Mouse (Mus musculus) left cerebral cortex, adult 9 months (tissue): ENCODE measurements around the gene Sh3bp1.

Experiments used
- DNase-seq, 2 experiments: peaks; one replicate each; pipeline ENCODE4 v3.0.0; 2022; ENCODE audit warnings: low spot score in 2 of 2

Sh3bp1 gene

DNA sequence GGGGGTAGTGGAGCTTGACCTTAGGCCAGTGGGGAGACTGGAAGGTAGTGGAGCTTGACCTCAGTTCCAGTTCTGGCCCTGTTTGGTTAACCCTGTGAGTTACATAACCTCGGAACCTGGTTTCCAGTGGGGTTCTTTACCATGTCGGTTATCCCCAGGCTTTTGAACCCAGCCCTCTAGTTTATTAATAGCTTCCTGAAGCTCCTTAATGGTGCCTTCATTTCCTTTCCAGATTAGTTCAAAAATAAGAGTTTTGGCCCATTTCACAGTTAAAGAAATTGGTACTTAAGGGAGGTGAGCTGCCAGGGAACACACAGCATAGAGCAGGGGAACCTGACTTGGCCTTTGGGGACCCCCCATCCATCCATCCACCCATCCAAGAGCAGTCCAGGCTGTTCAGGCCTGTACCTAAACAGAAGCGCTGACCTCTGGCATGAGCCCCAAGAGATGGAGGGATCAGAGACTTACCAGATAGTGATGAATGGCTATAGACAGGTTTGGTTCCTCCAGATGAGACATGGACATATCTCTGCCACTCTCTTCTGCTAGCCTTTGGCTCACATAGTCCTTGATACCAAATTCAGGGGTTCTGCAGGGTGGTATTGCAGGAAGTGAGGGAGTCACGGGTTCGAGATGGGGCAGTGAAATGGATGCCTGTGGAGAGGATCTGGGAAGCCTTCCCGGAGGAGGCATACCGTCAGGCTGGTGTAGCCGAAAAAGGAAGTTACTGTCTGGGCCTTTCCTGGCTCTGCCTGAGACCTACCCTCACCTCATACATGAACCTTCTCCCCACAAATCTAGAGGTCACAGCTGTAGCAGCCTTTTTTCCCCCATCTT, 15.5 kb downstream of the Sh3bp1 start:
- no peak for DNase-seq

DNA sequence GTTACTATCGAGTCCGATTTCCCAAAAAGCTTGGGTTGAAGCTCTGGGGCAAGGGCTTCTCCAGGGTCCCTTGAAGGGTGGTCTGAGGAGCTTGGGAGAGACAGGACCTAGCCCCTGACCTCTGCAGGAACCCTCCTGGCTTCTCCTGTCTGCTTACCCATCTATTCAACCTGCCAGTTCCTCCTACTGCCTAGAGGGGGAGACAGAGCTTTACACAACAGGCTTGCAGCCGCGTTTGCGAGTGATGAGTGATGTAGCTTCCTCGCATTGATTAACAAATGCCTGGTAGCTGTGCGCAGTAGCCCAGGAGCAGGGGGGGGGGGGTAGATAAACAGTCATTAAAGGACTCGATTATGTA, 16.1 kb downstream of the Sh3bp1 start:
- peak in 1 of 2 experiments; percentile 85 for DNase-seq

- DNase-seq, result no peak
These were observed 16.7 kb downstream of the Sh3bp1 start for GRCm38 (mm10) chr15:78916052-78916826.

DNA sequence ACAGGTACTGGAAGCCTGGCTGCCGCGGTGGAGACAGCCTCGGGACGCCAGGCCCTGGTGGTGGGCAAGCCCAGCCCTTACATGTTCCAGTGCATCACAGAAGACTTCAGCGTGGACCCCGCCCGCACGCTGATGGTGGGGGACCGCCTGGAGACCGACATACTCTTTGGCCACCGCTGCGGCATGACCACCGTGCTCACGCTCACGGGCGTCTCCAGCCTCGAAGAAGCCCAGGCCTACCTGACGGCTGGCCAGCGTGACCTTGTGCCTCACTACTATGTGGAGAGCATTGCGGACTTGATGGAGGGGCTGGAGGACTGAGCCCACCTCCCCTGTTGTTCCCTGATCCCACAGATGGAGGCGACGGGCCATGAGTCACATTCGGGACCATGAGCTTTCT, 18.6 kb downstream of the Sh3bp1 start:
- no peak for DNase-seq

DNA sequence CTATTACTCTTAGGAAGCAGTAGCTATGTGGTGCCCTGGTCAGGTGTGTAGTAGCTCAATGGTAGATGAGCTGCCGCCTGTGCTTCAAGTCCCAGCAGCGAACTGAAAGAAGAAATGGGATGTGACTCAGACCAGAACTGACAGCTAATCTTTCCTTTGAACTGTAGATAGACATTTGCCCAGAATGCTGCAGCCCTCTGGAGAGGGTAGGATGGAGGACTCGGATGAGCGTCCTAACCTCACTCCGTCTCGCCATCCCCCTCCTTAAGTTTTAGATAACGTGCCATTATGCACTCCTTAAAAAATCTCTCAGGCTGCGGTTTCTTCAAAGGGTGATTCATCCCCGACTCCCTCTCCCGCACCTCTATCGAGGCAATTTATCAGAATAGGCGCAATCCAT, 20.3 kb downstream of the Sh3bp1 start:
- DNase-seq, result no peak

DNA sequence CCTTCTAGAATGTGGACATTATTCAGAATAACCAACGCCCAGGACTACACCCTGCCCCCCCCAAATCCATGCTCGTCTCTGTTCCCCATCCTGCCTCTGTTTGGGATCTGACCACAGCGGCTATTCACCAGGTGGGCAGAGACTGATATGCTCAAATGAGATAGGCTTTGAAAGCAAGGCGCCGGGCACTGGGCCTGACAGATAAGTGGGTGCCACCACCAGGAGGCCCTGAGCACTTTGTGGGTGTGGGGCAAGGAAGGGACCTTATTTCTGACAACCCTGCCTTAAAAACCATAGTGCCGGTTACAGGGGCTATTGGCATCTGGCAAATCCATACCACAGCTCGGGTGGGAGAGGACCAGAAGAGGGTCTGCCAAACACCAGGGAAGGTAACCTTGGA, 23.1 kb downstream of the Sh3bp1 start:
- DNase-seq, result no peak

DNA sequence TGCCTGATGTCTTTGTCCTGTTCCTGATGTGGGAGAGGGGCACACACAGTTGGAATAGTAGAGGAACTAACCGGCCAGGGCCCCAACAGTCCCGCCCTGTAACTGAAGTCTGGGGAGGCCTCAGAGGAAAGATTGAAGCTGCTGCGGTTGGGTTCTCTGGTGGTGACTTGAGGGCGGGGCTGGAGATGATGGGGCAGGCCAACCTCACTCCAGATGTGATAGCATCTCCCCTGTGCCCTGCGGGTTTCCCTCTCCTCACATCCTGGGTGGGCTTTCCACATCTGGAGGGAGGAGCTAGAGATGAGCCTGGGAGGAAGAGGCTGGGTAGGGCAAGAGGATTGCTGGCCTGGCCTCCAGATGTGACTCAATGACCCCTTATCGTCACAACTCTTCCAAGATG, 24.0 kb downstream of the Sh3bp1 start:
- DNase-seq, result no peak

GRCm38 (mm10) chr15:78925129-78925528, 25.6 kb downstream of the Sh3bp1 start:
- no peak for DNase-seq

DNA sequence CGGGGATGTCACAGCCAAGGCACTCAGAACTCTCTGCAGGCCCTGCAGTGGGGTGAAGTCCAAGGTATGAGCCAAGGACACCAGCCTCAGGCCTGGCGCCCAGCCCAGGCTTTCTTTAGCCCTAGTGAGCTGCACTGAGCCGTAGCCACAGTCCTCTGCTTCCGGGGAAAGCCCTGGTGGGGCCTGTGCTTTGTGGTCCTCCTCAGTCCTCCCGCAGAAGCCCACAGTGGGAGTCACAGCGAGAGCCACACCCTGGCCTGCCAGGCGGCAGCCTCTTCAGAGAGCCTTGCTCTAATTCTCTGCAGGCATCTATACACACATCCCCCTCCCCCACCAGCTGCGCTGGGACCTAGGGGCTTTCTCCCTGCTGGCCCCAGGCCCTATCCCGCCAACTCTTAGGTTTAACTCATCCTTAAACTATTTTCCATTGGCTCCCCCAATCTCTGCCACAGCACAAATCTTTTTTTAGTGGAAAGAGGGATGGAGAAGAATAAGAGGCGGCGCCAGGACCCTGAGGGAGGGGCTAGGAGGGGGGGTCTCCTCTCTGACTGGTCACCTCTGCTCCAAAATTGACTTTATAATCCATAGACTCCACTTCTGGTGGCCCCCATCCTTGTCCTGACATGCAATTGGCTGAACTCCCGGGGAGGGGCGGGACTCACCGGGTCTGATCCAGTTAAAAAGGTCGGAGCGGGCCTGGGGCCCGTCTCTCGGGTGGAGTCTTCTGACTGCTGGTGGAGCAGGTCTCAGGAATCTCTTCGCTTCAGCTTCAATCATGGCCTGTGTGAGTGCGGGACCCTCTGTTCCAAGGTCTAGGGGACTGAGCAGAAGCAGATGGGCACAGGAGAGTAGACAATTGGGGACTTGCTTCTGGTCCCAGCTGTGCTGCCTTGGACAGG, 26.7 kb downstream of the Sh3bp1 start, which contains the start of gene Lgals1:
TSS of gene Lgals1 (plus strand) at position 705 of the 899 bp plus-strand sequence.
- peak in 1 of 2 experiments; percentile 45 for DNase-seq

DNA sequence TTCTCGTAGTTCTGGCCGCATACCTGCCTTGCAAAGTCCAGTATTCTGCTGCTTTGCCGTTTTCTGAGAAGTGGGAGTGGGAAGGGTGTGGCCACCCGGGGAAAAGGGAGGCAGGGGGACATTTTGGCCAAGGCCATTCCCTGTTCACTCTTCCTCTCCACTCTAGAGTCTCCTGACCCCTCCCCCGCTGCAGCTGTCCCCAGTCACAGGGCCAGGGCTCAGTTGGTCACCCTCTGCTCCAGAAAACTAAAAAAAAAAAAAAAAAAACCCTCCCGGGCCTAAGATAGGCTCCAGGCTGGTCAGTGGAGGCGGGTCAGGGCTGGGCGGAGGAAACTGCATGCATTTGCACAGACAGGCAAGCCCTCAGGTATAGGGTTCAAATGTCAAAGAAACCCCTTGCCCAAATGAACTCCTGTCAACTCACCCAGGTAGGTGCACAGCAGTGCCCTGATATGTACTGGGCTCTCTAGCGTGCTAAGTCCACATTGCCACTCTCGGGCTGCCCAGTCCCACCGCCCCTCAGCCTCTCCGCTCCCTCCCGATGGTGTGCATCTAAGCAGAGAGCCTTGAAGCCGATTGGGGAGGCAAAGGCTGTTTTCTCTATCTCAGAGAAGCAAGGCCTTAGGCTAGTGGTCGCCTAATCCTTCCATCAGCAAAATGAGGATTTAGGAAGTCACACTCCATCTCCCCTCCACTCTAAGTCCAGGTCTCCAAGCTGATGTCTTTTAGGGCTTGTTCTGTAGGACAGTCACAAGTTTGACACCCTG, 27.6 kb downstream of the Sh3bp1 start:
- no peak for DNase-seq

- DNase-seq, result peak in 1 of 2 experiments; percentile 53
These were observed 28.4 kb downstream of the Sh3bp1 start for GRCm38 (mm10) chr15:78927788-78928457.

- no peak for DNase-seq
These were observed 29.0 kb downstream of the Sh3bp1 start for GRCm38 (mm10) chr15:78928539-78928938.

- no peak for DNase-seq
These were observed 30.7 kb downstream of the Sh3bp1 start for GRCm38 (mm10) chr15:78930192-78930706.

DNA sequence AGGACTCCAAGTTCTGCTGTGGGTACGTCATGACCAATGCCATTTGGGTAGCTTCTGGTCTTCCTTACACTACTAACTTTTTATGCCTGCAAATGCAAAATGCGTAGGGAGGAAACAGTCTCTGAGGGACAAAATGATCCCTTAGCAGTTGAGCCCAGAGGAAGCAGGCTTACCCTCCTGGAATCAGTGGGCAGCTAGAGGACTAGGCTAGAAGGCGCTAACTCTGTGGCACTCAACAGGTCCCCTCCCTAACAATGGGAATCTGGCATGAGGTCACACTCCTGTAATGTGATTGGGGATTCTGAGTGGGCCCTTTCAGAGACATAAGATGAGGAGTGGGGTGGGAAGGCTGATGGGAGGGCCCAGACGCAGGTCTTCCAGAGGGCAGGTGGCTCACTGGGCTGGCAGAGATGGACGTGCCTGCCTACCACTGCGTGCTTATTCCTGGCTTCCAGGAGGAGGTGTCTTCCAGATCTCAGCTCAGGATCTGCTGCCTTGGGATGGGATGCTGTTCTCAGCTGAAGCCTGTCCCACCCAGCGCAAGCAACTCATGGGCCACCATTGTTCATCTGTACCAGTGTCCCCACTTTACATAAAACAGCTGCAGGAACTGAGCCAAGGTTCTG, 31.3 kb downstream of the Sh3bp1 start:
- no peak for DNase-seq

GRCm38 (mm10) chr15:78931577-78931976, 32.0 kb downstream of the Sh3bp1 start:
- no peak for DNase-seq

GRCm38 (mm10) chr15:78934784-78935320, 35.3 kb downstream of the Sh3bp1 start, which contains the start of gene Nol12:
Gene Nol12, plus strand, starts transcription at chr15:78934933.
- DNase-seq, result peak in 1 of 2 experiments; percentile 92

- no peak for DNase-seq
These were observed 36.8 kb downstream of the Sh3bp1 start for GRCm38 (mm10) chr15:78936403-78936802.

DNA sequence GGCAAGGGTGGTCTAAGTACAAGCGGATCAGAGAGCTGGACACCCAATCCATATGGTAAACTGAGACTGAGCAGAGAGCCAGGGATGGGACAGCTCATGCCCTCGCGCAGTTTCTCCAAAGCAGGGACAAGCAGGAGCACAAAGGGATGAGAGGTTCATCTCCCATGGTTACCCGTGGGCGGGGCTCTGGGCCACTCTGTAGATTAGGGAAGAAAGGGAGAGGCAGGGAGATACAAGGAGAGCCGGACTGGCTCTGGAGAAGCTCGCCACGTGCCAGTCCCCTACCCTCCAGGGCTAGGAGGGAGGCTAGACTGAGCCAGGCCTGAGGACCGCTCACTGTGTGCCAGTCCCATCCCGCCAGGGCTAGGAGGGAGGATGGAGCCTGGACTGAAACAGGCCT, 37.7 kb downstream of the Sh3bp1 start:
- no peak for DNase-seq

- no peak for DNase-seq
These were observed 38.4 kb downstream of the Sh3bp1 start for GRCm38 (mm10) chr15:78937963-78938362.
